Mouse (Mus musculus): ENCODE measurements around the gene Colq. TPM values are rescaled to one million over a fixed set of nuclear protein-coding genes. Genes with fewer than 3 reads are reported as not detected.
"Not testable (repeated sequence)": the region's sequence is repeated elsewhere in the genome, so short reads cannot be mapped to it uniquely, and the experiment has no call there.

Colq gene
- total RNA-seq (2021), result under 1 TPM; 0.51 to 0.76 TPM
- long read RNA-seq, experiment 1, result 0 reads
- long read RNA-seq, experiment 2, result 0 reads

GRCm38 (mm10) chr14:31591243-31591642, at the start of gene Colq:
Colq (minus strand) TSS chr14:31591343.
- no peak for DNase-seq (ENCODE audit: low spot score in 2 of 2)

DNA sequence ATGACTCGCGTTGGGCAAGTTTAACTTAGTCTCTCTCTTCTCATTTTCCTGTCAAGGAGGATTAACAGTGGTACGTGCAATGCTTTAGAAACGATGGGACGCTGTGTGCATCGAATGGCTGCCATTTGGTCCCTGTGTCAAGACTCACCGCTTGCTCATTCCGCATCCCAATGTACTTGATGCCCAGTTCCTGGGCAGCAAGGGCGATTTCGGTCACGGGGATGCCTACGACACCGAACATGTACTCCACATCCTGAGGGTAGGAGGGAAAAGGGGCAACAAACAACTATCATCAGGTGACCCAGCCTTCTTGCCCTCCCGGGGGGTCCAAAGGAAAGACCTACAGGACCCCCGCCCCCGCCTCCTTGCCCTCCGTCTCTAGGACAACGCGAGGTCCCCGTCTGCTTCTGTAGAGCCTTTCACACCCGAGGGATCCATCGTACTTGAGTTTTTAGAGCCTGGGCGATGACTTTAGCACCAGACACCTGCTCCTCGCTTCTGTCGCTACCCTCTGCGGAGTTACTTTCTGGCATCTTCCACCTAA, 49.3 kb upstream of the Colq start, which contains the start of gene Gm49387:
Gene Gm49387, minus strand, starts transcription at position 533 of the 544 bp plus-strand sequence.
- no peak for DNase-seq (ENCODE audit: low spot score in 2 of 2)

DNA sequence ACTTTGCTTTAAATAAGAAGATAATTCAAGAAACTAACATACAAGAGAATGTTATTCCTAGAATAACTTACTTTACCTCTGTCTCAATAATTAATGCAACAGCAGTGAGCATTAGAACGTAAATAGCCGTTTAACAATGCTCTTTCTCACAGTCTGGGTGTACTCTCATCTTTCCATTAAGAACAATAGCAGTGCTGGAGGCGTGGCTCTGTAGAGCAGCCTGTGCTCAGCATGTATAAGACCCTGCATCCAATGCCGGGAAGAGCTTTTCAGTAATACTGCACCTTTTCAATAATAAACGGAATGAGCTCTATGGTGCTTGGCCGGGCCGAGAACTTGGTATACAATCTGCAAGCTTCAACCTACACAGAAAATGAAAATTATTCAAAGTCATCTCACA, 39.5 kb upstream of the Colq start:
- no peak for DNase-seq (ENCODE audit: low spot score in 2 of 2)

DNA sequence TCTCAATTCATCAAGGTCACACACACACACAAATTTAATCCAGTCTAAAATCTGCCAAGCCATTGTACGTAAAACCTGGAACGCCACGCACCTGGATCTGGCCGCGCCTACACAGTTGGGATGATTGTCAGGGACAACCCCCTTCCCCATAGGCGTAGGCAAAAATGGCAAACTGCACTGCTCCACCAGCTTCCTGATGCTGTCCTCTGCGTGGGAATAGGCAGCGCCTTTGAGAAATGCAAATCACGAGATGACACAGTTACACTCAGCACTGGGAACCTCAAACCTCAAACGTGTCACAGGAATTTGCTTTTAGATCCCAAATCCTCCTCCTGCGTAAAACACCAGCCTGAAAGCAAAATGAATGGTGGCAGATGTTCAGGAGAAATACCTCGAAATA, 31.6 kb upstream of the Colq start:
- no peak for DNase-seq (ENCODE audit: low spot score in 2 of 2)

DNA sequence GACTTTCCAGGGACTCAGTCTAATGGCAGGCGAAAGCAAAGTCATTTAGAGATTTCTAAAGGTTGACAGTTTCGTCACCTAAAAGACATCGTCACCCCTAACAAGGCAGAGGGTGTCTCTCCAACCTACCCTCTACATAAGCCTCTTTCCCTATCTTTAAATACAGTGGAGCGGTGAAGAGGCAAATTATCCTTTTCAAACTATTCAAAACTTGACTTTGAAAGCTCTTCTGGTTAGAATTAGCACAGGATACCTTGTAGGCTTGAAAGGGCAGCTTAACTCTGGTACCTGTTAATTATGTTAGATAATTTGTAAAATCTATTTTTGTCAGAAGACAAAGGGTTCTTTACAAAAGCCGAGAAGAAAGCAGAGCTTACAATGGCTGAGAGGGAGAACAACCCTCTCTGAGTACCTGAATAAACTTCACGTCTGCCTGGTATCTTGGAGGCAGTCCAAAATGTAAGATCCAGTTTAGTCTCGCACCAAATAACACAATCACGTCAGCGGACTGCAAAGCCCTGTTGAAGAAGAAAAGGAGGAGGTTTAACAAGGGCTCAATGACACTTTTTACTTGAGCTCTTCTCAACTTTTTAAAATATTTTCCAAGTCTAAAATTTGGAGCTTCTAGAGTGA, 29.6 kb upstream of the Colq start:
- no peak for DNase-seq (ENCODE audit: low spot score in 2 of 2)

- no peak for DNase-seq (ENCODE audit: low spot score in 2 of 2)
Measured at GRCm38 (mm10) chr14:31617997-31618396, 26.9 kb upstream of the Colq start.

GRCm38 (mm10) chr14:31617204-31617603, 26.1 kb upstream of the Colq start:
- DNase-seq (ENCODE audit: low spot score in 2 of 2), result no peak

GRCm38 (mm10) chr14:31613671-31614070, 22.5 kb upstream of the Colq start:
- no peak for DNase-seq (ENCODE audit: low spot score in 2 of 2)

DNA sequence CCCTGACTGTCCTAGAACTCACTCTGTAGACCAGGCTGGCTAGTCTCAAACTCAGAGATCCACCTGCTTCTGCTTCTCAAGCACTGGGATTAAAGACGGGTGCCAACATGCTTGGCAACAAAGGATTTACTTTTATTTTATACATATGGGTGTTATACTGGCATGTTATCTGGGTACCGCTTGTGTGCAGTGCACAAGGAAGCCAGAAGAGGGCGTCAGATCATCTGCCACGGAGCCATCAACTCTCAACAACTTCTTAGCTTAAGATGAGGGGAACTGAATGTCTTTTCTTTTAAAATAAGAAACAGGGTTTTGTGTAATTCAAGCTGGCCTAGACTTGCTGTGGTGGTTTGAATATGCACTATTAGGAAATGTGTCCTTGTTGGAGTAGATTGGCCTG, 20.8 kb upstream of the Colq start:
- no peak for DNase-seq (ENCODE audit: low spot score in 2 of 2)

DNA sequence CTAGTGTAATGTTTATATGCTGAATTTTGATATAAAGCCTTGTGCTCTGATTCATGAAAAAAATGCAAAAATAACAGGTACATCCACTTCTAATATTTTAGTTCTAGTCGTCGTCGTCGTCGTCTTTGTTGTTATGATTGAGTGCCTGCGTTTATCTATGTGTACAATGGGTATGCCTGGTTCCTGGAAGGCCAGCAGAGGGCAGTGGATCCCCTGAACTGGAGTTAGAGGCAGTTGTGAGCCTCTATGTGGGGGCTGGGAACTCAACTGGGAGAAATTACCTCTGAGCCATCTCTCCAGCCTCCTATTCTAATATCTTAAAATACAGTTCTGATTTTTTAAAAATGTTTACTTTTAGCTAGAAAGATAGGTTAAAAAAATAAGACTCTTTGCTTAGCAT, 14.4 kb upstream of the Colq start:
- DNase-seq (ENCODE audit: low spot score in 2 of 2), result no peak

DNA sequence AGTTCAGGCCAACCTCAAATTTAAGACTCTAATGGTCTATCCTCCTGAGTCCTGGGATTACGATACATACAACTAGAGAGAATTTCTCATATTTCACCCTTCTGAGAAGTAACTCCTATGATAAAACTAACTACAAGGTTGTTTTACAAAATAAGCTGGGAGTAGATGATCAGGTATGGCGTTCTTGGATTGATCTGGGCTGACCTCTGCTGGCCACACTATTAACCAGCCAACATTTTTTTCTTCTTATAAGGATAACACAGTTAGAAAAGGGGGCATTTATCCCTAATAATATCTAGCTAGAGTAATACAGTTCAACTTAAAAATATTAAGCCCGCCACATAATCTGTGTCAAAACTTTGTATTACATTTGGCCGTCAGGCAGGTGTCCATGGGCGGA, 13.8 kb upstream of the Colq start:
- DNase-seq (ENCODE audit: low spot score in 2 of 2), result no peak

DNA sequence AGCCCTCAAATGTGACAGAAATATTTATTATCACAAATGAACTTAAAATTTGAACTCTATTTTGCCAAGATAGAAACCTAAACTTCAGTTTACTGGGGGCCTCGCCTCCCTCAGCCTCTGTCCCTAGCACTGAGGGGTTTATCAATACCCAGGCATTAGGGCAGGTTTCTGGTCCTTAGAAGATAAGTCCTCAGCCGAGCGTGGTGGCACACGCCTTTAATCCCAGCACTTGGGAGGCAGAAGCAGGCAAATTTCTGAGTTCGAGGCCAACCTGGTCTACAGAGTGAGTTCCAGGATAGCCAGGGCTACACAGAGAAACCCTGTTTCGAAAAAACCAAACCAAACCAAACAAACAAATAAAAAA, 11.5 kb upstream of the Colq start:
- not testable (repeated sequence) for DNase-seq (ENCODE audit: low spot score in 2 of 2)

GRCm38 (mm10) chr14:31601908-31602615, 10.9 kb upstream of the Colq start:
- DNase-seq (ENCODE audit: low spot score in 2 of 2), result no peak

- no peak for DNase-seq (ENCODE audit: low spot score in 2 of 2)
Measured at GRCm38 (mm10) chr14:31597446-31597845, 6.3 kb upstream of the Colq start.

- no peak for DNase-seq (ENCODE audit: low spot score in 2 of 2)
Measured at GRCm38 (mm10) chr14:31596408-31596807, 5.3 kb upstream of the Colq start.

DNA sequence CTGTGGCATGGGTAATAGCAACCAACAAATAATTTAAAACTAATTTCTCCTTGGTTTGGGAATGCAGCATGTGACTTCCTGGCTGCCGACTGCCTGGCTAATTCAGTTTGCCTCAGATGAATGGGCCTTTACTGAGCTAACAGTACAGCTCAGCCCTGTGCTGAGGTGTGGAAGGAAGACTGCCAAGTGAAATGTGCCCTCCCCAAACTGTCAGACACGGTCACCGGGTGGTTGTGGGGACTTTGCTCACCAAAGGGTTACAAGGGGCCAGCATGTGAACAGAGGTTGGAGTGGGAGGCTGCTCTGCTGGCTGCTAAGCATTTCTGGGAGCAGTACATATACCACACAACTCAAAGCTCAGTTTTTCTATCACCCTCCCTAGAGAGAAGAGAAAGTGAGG, 3.5 kb upstream of the Colq start:
- no peak for DNase-seq (ENCODE audit: low spot score in 2 of 2)

DNA sequence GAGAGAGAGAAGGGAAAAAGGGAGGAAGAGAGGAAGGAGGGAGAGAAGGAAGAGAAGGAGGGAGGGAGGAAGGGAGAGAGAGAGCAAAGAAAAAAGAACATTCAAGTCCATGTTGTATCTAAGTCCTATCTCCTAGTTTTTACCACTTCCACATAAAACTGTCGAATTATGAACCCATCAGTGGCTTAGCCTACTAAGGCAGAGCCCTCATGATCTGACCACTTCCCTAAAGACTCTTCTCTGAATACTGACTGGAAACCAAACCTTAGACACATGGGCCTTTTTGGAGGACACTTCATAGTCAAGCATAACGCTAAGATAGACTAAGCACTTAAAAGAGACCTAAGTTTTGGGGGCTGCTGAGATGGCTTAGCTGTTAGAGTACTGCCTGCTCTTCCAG, 1.9 kb upstream of the Colq start:
- DNase-seq (ENCODE audit: low spot score in 2 of 2), result no peak

GRCm38 (mm10) chr14:31586451-31586850, 4.7 kb downstream of the Colq start:
- DNase-seq (ENCODE audit: low spot score in 2 of 2), result no peak

DNA sequence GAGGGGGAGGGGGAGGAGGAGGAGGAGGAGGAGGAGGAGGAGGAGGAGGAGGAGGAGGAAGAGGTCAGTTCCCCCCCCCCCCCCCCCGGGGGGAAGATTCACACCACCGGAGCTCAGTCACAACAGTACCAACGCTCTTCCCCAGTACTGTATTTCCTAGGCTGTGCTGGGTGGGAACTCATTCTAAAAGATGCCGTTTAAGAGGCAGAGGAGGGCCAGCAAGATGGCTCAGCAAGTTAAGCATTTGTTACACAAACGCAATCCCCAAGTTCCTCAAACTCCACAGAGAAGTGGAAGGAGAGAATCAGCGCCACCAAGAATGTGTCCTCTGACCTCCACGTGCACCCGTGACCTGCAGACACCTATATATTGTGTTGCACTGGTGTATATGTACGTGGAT, 8.1 kb downstream of the Colq start:
- DNase-seq (ENCODE audit: low spot score in 2 of 2), result no peak

GRCm38 (mm10) chr14:31577966-31578735, 13.0 kb downstream of the Colq start:
- no peak for DNase-seq (ENCODE audit: low spot score in 2 of 2)

- DNase-seq (ENCODE audit: low spot score in 2 of 2), result no peak
Measured at GRCm38 (mm10) chr14:31576846-31577697, 14.1 kb downstream of the Colq start.
